19 mouse cellular contexts compared by ENCODE assay signal in genomic region chr3:29499188-29499587, GRCm38 (mm10).
A peak's percentile ranks its signal among the peaks of the same experiment; 100 is the strongest.
DNase-seq lines count a peak whose midpoint lies in the region; ATAC-seq and TF ChIP-seq lines count a peak whose summit lies in the region.
"Had no signal": no experiment of that assay in that cellular context is flagged by ENCODE, and none has a peak within 500 bp of the region (broad histone marks: within the 10 kb centered on the region; RNA-seq: fewer than 3 reads in every experiment).

No protein-coding gene starts in this region.

- H3K27ac ChIP-seq in forebrain, embryonic 12.5 days, result no peak overlapping the region
- no peak overlapping the region for H3K27ac ChIP-seq in forebrain, embryonic 11.5 days (ENCODE audit: low read depth, low read length)
- peak overlapping the region; percentile 93 for H3K27ac ChIP-seq in layer of hippocampus, adult 2 months
- H3K27ac ChIP-seq in forebrain, embryonic 14.5 days (ENCODE audit: low read depth, low read length), result no peak overlapping the region
- H3K27ac ChIP-seq: embryonic facial prominence, embryonic 12.5 days; hindbrain, embryonic 10.5 days; intestine, embryonic 15.5 days had no signal

- H3K4me2 ChIP-seq in forebrain, embryonic 12.5 days, result no peak overlapping the region
- H3K4me2 ChIP-seq in forebrain, embryonic 11.5 days (ENCODE audit: low read depth, low read length, severe bottlenecking), result no peak overlapping the region
- no peak overlapping the region for H3K4me2 ChIP-seq in forebrain, embryonic 14.5 days (ENCODE audit: low read length)
- H3K4me2 ChIP-seq: embryonic facial prominence, embryonic 12.5 days; heart, embryonic 12.5 days; intestine, embryonic 15.5 days had no signal

- no peak for TF ChIP-seq CTCF in layer of hippocampus, adult 2 months (conservative IDR thresholded peaks at IDR 0.05)

- no peak overlapping the region for H3K9ac ChIP-seq in forebrain, embryonic 12.5 days
- no peak overlapping the region for H3K9ac ChIP-seq in forebrain, embryonic 11.5 days (ENCODE audit: low read length)
- no peak overlapping the region for H3K9ac ChIP-seq in forebrain, embryonic 14.5 days (ENCODE audit: low read length)
- H3K9ac ChIP-seq: embryonic facial prominence, embryonic 12.5 days; heart, embryonic 12.5 days; intestine, embryonic 15.5 days had no signal

- no peaks in the 10 kb centered on the region for H3K9me3 ChIP-seq in forebrain, embryonic 12.5 days
- H3K9me3 ChIP-seq in forebrain, embryonic 11.5 days (ENCODE audit: control insufficient read depth, low read length), result no peaks in the 10 kb centered on the region
- no peaks in the 10 kb centered on the region for H3K9me3 ChIP-seq in forebrain, embryonic 14.5 days (replicated peaks; ENCODE audit: control insufficient read depth, low read length)
- H3K9me3 ChIP-seq: embryonic facial prominence, embryonic 12.5 days; heart, embryonic 12.5 days; hindbrain, embryonic 10.5 days; intestine, embryonic 15.5 days had no signal

- DNase-seq in forebrain, embryonic 11.5 days (ENCODE audit: low spot score), result no peak
- no peak for DNase-seq in layer of hippocampus, adult 2 months (ENCODE audit: low spot score in 2 of 2)
- no peak for DNase-seq in layer of hippocampus, postnatal 36 days
- peak; percentile 41 for DNase-seq in forebrain, embryonic 14.5 days (ENCODE audit: low spot score)
- peak; percentile 46 for DNase-seq in retina, embryonic 14.5 days (ENCODE audit: low spot score)
- DNase-seq in left cerebral cortex, postnatal 14 days (ENCODE audit: low spot score in 2 of 2), result no peak
- no peak for DNase-seq in ovary, adult 18-20 months (ENCODE audit: low spot score)
- DNase-seq: adrenal gland, postnatal 14 days; cerebellum, adult 2 months; cerebellum, postnatal 10 days; gastrocnemius, postnatal 14 days; kidney, adult 18-20 months had no signal

- intact Hi-C loops in left cerebral cortex, postnatal 14 days (cut with DNase I), result no loop called here

- 47% methylated on average over 6 of the region's 6 CpGs for WGBS in forebrain, embryonic 12.5 days
- WGBS in forebrain, embryonic 11.5 days, result 61% methylated on average over 6 of the region's 6 CpGs
- 39% methylated on average over 6 of the region's 6 CpGs for WGBS in forebrain, embryonic 14.5 days

- no peak overlapping the region for H3K4me3 ChIP-seq in forebrain, embryonic 12.5 days (replicated peaks)
- no peak overlapping the region for H3K4me3 ChIP-seq in forebrain, embryonic 11.5 days (ENCODE audit: low read depth, low read length)
- H3K4me3 ChIP-seq in layer of hippocampus, adult 2 months, result no peak overlapping the region
- no peak overlapping the region for H3K4me3 ChIP-seq in forebrain, embryonic 14.5 days (ENCODE audit: low read depth, low read length)
- H3K4me3 ChIP-seq: embryonic facial prominence, embryonic 12.5 days; heart, embryonic 12.5 days; hindbrain, embryonic 10.5 days; intestine, embryonic 15.5 days had no signal

- H3K27me3 ChIP-seq in forebrain, embryonic 12.5 days, result no peaks in the 10 kb centered on the region
- H3K27me3 ChIP-seq in forebrain, embryonic 11.5 days (ENCODE audit: control insufficient read depth, insufficient read depth, low read length), result no peaks in the 10 kb centered on the region
- no peaks in the 10 kb centered on the region for H3K27me3 ChIP-seq in forebrain, embryonic 14.5 days (replicated peaks; ENCODE audit: control insufficient read depth, insufficient read depth, low read length)
- H3K27me3 ChIP-seq: embryonic facial prominence, embryonic 12.5 days; heart, embryonic 12.5 days; intestine, embryonic 15.5 days had no signal

- no peaks in the 10 kb centered on the region for H3K36me3 ChIP-seq in forebrain, embryonic 12.5 days (replicated peaks)
- H3K36me3 ChIP-seq in forebrain, embryonic 11.5 days (ENCODE audit: control insufficient read depth, insufficient read depth, low read length), result no peaks in the 10 kb centered on the region
- H3K36me3 ChIP-seq in forebrain, embryonic 14.5 days (ENCODE audit: control insufficient read depth, insufficient read depth, low read length), result no peaks in the 10 kb centered on the region
- H3K36me3 ChIP-seq: embryonic facial prominence, embryonic 12.5 days; heart, embryonic 12.5 days; hindbrain, embryonic 10.5 days; intestine, embryonic 15.5 days had no signal

- peak; percentile 23; the same call in 1 of the 2 replicates for ATAC-seq in forebrain, embryonic 12.5 days (ENCODE audit: low FRiP score)
- no peak for ATAC-seq in forebrain, embryonic 11.5 days (replicated peaks; ENCODE audit: low FRiP score)
- no peak for ATAC-seq in forebrain, embryonic 14.5 days
- ATAC-seq: activated CD4-positive, CD25-positive, alpha-beta regulatory T cell, adult 4 months; intestine, embryonic 15.5 days; Patski had no signal

- peaks cover 4% of the 10 kb centered on the region; the same call in 1 of the 2 replicates for H3K4me1 ChIP-seq in forebrain, embryonic 12.5 days
- no peaks in the 10 kb centered on the region for H3K4me1 ChIP-seq in forebrain, embryonic 11.5 days (replicated peaks; ENCODE audit: control insufficient read depth, insufficient read depth, low read length)
- 0 out of 2 replicates have a peak, but pooled peaks cover 4% of the 10 kb centered on the region for H3K4me1 ChIP-seq in forebrain, embryonic 14.5 days (ENCODE audit: control insufficient read depth, insufficient read depth, low read length)
- H3K4me1 ChIP-seq: embryonic facial prominence, embryonic 12.5 days; heart, embryonic 12.5 days; hindbrain, embryonic 10.5 days; intestine, embryonic 15.5 days had no signal

Comparison
In these comparisons a context has a peak if more than half of its experiments do, and no peak if none do; other contexts are left out.
1. DNase-seq: peak in forebrain, embryonic 14.5 days (single experiment) and retina, embryonic 14.5 days (single experiment); none in forebrain, embryonic 11.5 days (single experiment), layer of hippocampus, adult 2 months (0 of 2), layer of hippocampus, postnatal 36 days (0 of 2), left cerebral cortex, postnatal 14 days (0 of 2) and ovary, adult 18-20 months (single experiment).